In genomic region chr12:77541826-77542225, GRCm38 (mm10) we compare ENCODE assay signal across 18 mouse cellular contexts.
"Had no signal": no experiment of that assay in that cellular context is flagged by ENCODE, and none has a peak within 500 bp of the region (broad histone marks: within the 10 kb centered on the region; RNA-seq: fewer than 3 reads in every experiment).

No protein-coding gene starts in this region.

- H3K27ac ChIP-seq: liver, embryonic 12.5 days; liver, embryonic 14.5 days; lung, embryonic 15.5 days; macrophage; midbrain, embryonic 13.5 days; midbrain, embryonic 15.5 days; neural tube, embryonic 12.5 days; stomach, embryonic 15.5 days; stomach, postnatal 0 days had no signal

- H3K4me2 ChIP-seq: liver, embryonic 12.5 days; lung, embryonic 15.5 days; midbrain, embryonic 11.5 days; midbrain, embryonic 13.5 days; midbrain, embryonic 15.5 days; neural tube, embryonic 12.5 days; stomach, embryonic 15.5 days had no signal

- H3K36me3 ChIP-seq: liver, embryonic 12.5 days; lung, embryonic 15.5 days; midbrain, embryonic 13.5 days; midbrain, embryonic 15.5 days; neural tube, embryonic 12.5 days; stomach, embryonic 15.5 days had no signal

- H3K4me3 ChIP-seq: liver, embryonic 12.5 days; lung, embryonic 15.5 days; megakaryocyte, embryonic 14.5 days; midbrain, embryonic 13.5 days; midbrain, embryonic 15.5 days; neural tube, embryonic 12.5 days; stomach, embryonic 15.5 days had no signal

- DNase-seq: lung, adult 2 months; lung, postnatal 14 days; lung, postnatal 36 days; right cerebral cortex, postnatal 14 days; thymus, adult 2 months; thymus, postnatal 36 days had no signal

- H3K9me3 ChIP-seq: liver, embryonic 12.5 days; lung, embryonic 15.5 days; midbrain, embryonic 13.5 days; midbrain, embryonic 15.5 days; neural tube, embryonic 12.5 days; stomach, embryonic 15.5 days had no signal

- H3K4me1 ChIP-seq: liver, embryonic 12.5 days; lung, embryonic 15.5 days; midbrain, embryonic 13.5 days; midbrain, embryonic 15.5 days; neural tube, embryonic 12.5 days; stomach, embryonic 15.5 days had no signal

- H3K9ac ChIP-seq: liver, embryonic 12.5 days; liver, embryonic 14.5 days; lung, embryonic 15.5 days; midbrain, embryonic 13.5 days; midbrain, embryonic 15.5 days; neural tube, embryonic 12.5 days; stomach, embryonic 15.5 days had no signal

- H3K27me3 ChIP-seq: liver, embryonic 12.5 days; lung, embryonic 15.5 days; midbrain, embryonic 13.5 days; midbrain, embryonic 15.5 days; neural tube, embryonic 12.5 days; stomach, embryonic 15.5 days had no signal

- ATAC-seq: liver, embryonic 12.5 days; lung, postnatal 0 days; midbrain, embryonic 13.5 days; midbrain, embryonic 15.5 days had no signal
